Mouse (Mus musculus) embryonic facial prominence, embryonic 10.5 days (tissue): ENCODE results near the gene Myod1. TPM values are rescaled to one million over a fixed set of nuclear protein-coding genes. Genes with fewer than 3 reads are reported as not detected.

Experiments
- DNase-seq: peaks from one replicate; pipeline ENCODE4 v3.0.0-alpha.2; 2017; ENCODE audit warnings: low spot score
- H3K27ac ChIP-seq: fragments of 300-500 bp; sonication (generic); replicated peaks from 2 replicates; pipeline ENCODE4 v1.5.1; 2016; ENCODE audit warnings: mild to moderate bottlenecking
- H3K27me3 ChIP-seq: fragments of 300-500 bp; sonication (generic); replicated peaks from 2 replicates; pipeline ENCODE4 v1.6.1; 2016; ENCODE audit warnings: low read depth, mild to moderate bottlenecking; ENCODE audit not compliant: poor library complexity, severe bottlenecking
- H3K36me3 ChIP-seq: fragments of 300-500 bp; sonication (generic); replicated peaks from 2 replicates; pipeline ENCODE4 v1.6.1; 2016; ENCODE audit warnings: mild to moderate bottlenecking, moderate library complexity
- H3K4me1 ChIP-seq: fragments of 300-500 bp; sonication (generic); 2 replicates; pipeline ENCODE4 v1.6.1; 2016
- H3K4me3 ChIP-seq: fragments of 300-500 bp; sonication (generic); 2 replicates; pipeline ENCODE4 v1.5.1; 2016; ENCODE audit warnings: mild to moderate bottlenecking, moderate library complexity
- H3K9me3 ChIP-seq: fragments of 300-500 bp; sonication (generic); 2 replicates; pipeline ENCODE4 v1.6.1; 2016; ENCODE audit warnings: mild to moderate bottlenecking
- WGBS: fragments of 180-500 bp; shearing (Covaris S2); methylation state at CpG from one replicate; pipeline ENCODE4 v1.1.7; 2016; 5-methylcytosine and 5-hydroxymethylcytosine counted together
- polyA plus RNA-seq: library from polyadenylated mRNA; unstranded; fragments of >200 nt; fragmentation: Nextera tagmentation; extraction: Ambion mirVana; gene quantifications from 2 replicates; pipeline ENCODE4 v1.2.1, GENCODE M21; 2016

Myod1 gene
- polyA plus RNA-seq, 1 experiment from 2014 or later, result 2.0 TPM

- Histone ChIP-seq H3K9me3 (no peaks in the 10 kb centered on the region), H3K4me3 (no peak overlapping the region), H3K36me3 (no peaks in the 10 kb centered on the region), H3K27ac (no peak overlapping the region), H3K4me1 (peaks cover 30% of the 10 kb centered on the region), H3K27me3 (peaks cover 79% of the 10 kb centered on the region)
- DNase-seq, result no peak
- 60% methylated on average over 4 of the region's 4 CpGs for WGBS
Observed at GRCm38 (mm10) chr7:46394933-46395332, 18.7 kb downstream of the Myod1 start.

GRCm38 (mm10) chr7:46395571-46395970, 19.3 kb downstream of the Myod1 start:
- no peak for DNase-seq
- H3K9me3 ChIP-seq, result no peaks in the 10 kb centered on the region
- H3K36me3 ChIP-seq, result no peaks in the 10 kb centered on the region
- peaks cover 85% of the 10 kb centered on the region for H3K27me3 ChIP-seq
- peaks cover 30% of the 10 kb centered on the region for H3K4me1 ChIP-seq
- peak overlapping the region; percentile 66 for H3K4me3 ChIP-seq
- 31% methylated on average over 6 of the region's 6 CpGs for WGBS
- H3K27ac ChIP-seq, result no peak overlapping the region

- Histone ChIP-seq H3K4me3 (peak within 1 kb of the TSS; percentile 66), H3K27ac (peak within 1 kb of the TSS; percentile 40; the same call in 1 of the 2 replicates), H3K9me3 (no peaks in the 10 kb centered on the region), H3K36me3 (no peaks in the 10 kb centered on the region), H3K4me1 (peaks cover 30% of the 10 kb centered on the region), H3K27me3 (peaks cover 93% of the 10 kb centered on the region)
- DNase-seq, result peak; percentile 90
- under 1% methylated on average over 82 of the region's 93 CpGs for WGBS
Observed at GRCm38 (mm10) chr7:46396231-46396927, 20.1 kb downstream of the Myod1 start, which contains the start of gene Kcnc1. Gene Kcnc1, plus strand, starts transcription at chr7:46396497.

- peak overlapping the region; percentile 40; the same call in 1 of the 2 replicates for H3K27ac ChIP-seq
- peaks cover 30% of the 10 kb centered on the region for H3K4me1 ChIP-seq
- DNase-seq, result peak; percentile 19
- H3K36me3 ChIP-seq, result no peaks in the 10 kb centered on the region
- WGBS, result 2% methylated on average over 64 of the region's 64 CpGs
- H3K4me3 ChIP-seq, result peak overlapping the region; percentile 66
- H3K9me3 ChIP-seq, result no peaks in the 10 kb centered on the region
- H3K27me3 ChIP-seq, result peaks cover 93% of the 10 kb centered on the region
Observed at GRCm38 (mm10) chr7:46396928-46397731, 20.9 kb downstream of the Myod1 start.

- Histone ChIP-seq H3K36me3 (no peaks in the 10 kb centered on the region), H3K9me3 (no peaks in the 10 kb centered on the region), H3K27me3 (peaks cover 92% of the 10 kb centered on the region), H3K4me1 (peaks cover 30% of the 10 kb centered on the region), H3K4me3 (peak overlapping the region; percentile 66), H3K27ac (no peak overlapping the region)
- 12% methylated on average over 70 of the region's 70 CpGs for WGBS
- DNase-seq, result peak; percentile 15
Observed at GRCm38 (mm10) chr7:46397732-46398333, 21.6 kb downstream of the Myod1 start.

- DNase-seq, result no peak
- H3K4me1 ChIP-seq, result peaks cover 30% of the 10 kb centered on the region
- no peak overlapping the region for H3K4me3 ChIP-seq
- H3K27ac ChIP-seq, result no peak overlapping the region
- WGBS, result 74% methylated on average over 4 of the region's 4 CpGs
- H3K9me3 ChIP-seq, result no peaks in the 10 kb centered on the region
- H3K27me3 ChIP-seq, result peaks cover 85% of the 10 kb centered on the region
- H3K36me3 ChIP-seq, result no peaks in the 10 kb centered on the region
Observed at GRCm38 (mm10) chr7:46398612-46399011, 22.3 kb downstream of the Myod1 start.

- DNase-seq, result no peak
- H3K36me3 ChIP-seq, result no peaks in the 10 kb centered on the region
- H3K27me3 ChIP-seq, result peaks cover 78% of the 10 kb centered on the region
- 88% methylated on average over 1 of the region's 1 CpGs for WGBS
- H3K27ac ChIP-seq, result no peak overlapping the region
- peaks cover 30% of the 10 kb centered on the region for H3K4me1 ChIP-seq
- H3K4me3 ChIP-seq, result no peak overlapping the region
- H3K9me3 ChIP-seq, result no peaks in the 10 kb centered on the region
Observed at GRCm38 (mm10) chr7:46399676-46400075, 23.4 kb downstream of the Myod1 start.

GRCm38 (mm10) chr7:46400346-46400745, 24.1 kb downstream of the Myod1 start:
- Histone ChIP-seq H3K4me1 (peaks cover 27% of the 10 kb centered on the region), H3K27ac (no peak overlapping the region), H3K36me3 (no peaks in the 10 kb centered on the region), H3K4me3 (no peak overlapping the region), H3K27me3 (peaks cover 77% of the 10 kb centered on the region), H3K9me3 (no peaks in the 10 kb centered on the region)
- no peak for DNase-seq
- 53% methylated on average over 8 of the region's 8 CpGs for WGBS

GRCm38 (mm10) chr7:46401371-46402180, 25.3 kb downstream of the Myod1 start:
- no peak overlapping the region for H3K27ac ChIP-seq
- peaks cover 65% of the 10 kb centered on the region for H3K27me3 ChIP-seq
- DNase-seq, result no peak
- peaks cover 15% of the 10 kb centered on the region for H3K4me1 ChIP-seq
- 73% methylated on average over 3 of the region's 3 CpGs for WGBS
- no peaks in the 10 kb centered on the region for H3K36me3 ChIP-seq
- H3K4me3 ChIP-seq, result no peak overlapping the region
- H3K9me3 ChIP-seq, result no peaks in the 10 kb centered on the region

- no peaks in the 10 kb centered on the region for H3K36me3 ChIP-seq
- H3K27me3 ChIP-seq, result peaks cover 42% of the 10 kb centered on the region
- no peak overlapping the region for H3K27ac ChIP-seq
- no peaks in the 10 kb centered on the region for H3K9me3 ChIP-seq
- 81% methylated on average over 15 of the region's 15 CpGs for WGBS
- DNase-seq, result no peak
- 0 out of 2 replicates have a peak, but pooled peaks cover 3% of the 10 kb centered on the region for H3K4me1 ChIP-seq
- no peak overlapping the region for H3K4me3 ChIP-seq
Observed at GRCm38 (mm10) chr7:46403616-46404485, 27.6 kb downstream of the Myod1 start.

GRCm38 (mm10) chr7:46404756-46405155, 28.5 kb downstream of the Myod1 start:
- Histone ChIP-seq H3K4me1 (0 out of 2 replicates have a peak, but pooled peaks cover 6% of the 10 kb centered on the region), H3K9me3 (no peaks in the 10 kb centered on the region), H3K27ac (no peak overlapping the region), H3K4me3 (no peak overlapping the region), H3K27me3 (peaks cover 33% of the 10 kb centered on the region), H3K36me3 (no peaks in the 10 kb centered on the region)
- WGBS, result 82% methylated on average over 7 of the region's 7 CpGs
- DNase-seq, result no peak
